ENCODE assay signal across 21 mouse cellular contexts in the genomic region with DNA sequence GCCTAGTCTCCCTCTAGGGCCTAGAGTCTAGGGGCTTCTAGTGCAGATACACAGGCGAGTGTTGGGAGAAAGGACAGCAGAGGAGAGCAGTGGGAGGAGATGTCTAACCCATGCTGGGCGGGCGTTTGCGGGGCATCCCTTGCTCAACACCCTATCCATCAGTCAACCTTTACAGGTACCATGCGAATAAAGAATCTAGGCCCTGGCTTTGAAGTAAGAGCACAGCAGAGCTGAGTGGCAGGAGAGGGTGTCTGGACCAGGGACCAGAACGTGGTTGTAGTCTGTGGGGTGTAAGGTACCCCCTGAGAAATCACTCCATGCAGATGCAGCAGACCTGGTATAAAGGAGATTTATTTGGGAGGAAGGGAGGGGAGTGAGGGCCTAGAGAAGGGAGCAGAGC. TPM values are rescaled to one million over a fixed set of nuclear protein-coding genes. Genes with fewer than 3 reads are reported as not detected.
DNase-seq lines count a peak whose midpoint lies in the region; ATAC-seq and TF ChIP-seq lines count a peak whose summit lies in the region.
"Had no signal": no experiment of that assay in that cellular context is flagged by ENCODE, and none has a peak within 500 bp of the region (broad histone marks: within the 10 kb centered on the region; RNA-seq: fewer than 3 reads in every experiment).

No protein-coding gene starts in this region.

- TF ChIP-seq CTCF in intestine, postnatal 0 days (IDR thresholded peaks at IDR 0.05; ENCODE audit: low read depth): no peak

- H3K9me3 ChIP-seq in intestine, embryonic 14.5 days (ENCODE audit: control insufficient read depth, low read length): no peaks in the 10 kb centered on the region
- no peaks in the 10 kb centered on the region for H3K9me3 ChIP-seq in intestine, postnatal 0 days (ENCODE audit: control insufficient read depth)
- no peaks in the 10 kb centered on the region for H3K9me3 ChIP-seq in lung, embryonic 16.5 days (ENCODE audit: control insufficient read depth, low read length)
- H3K9me3 ChIP-seq in stomach, embryonic 16.5 days (replicated peaks; ENCODE audit: control insufficient read depth, low read length): no peaks in the 10 kb centered on the region
- H3K9me3 ChIP-seq: forebrain, embryonic 15.5 days; hindbrain, embryonic 12.5 days; neural tube, embryonic 15.5 days had no signal

- 76% methylated on average over 6 of the region's 6 CpGs for WGBS in intestine, embryonic 14.5 days
- WGBS in intestine, postnatal 0 days: 88% methylated on average over 6 of the region's 6 CpGs
- 71% methylated on average over 6 of the region's 6 CpGs for WGBS in lung, embryonic 16.5 days
- WGBS in stomach, embryonic 16.5 days: 83% methylated on average over 6 of the region's 6 CpGs

- no peak overlapping the region for H3K9ac ChIP-seq in intestine, embryonic 14.5 days (ENCODE audit: low read length)
- no peak overlapping the region for H3K9ac ChIP-seq in intestine, postnatal 0 days (ENCODE audit: low read depth, low read length)
- peak overlapping the region; percentile 56 for H3K9ac ChIP-seq in lung, embryonic 16.5 days (ENCODE audit: low read length)
- peak overlapping the region; percentile 70 for H3K9ac ChIP-seq in stomach, embryonic 16.5 days (ENCODE audit: low read length)
- H3K9ac ChIP-seq: forebrain, embryonic 15.5 days; hindbrain, embryonic 12.5 days; neural tube, embryonic 15.5 days had no signal

- intact Hi-C loops in heart, postnatal 36 days (cut with DNase I): no loop called here

- H3K36me3 ChIP-seq in intestine, embryonic 14.5 days (ENCODE audit: control insufficient read depth, insufficient read depth, low read length): no peaks in the 10 kb centered on the region
- H3K36me3 ChIP-seq in intestine, postnatal 0 days (ENCODE audit: control insufficient read depth, insufficient read depth): peaks cover 30% of the 10 kb centered on the region; the same call in 1 of the 2 replicates
- H3K36me3 ChIP-seq in lung, embryonic 16.5 days (ENCODE audit: control insufficient read depth, insufficient read depth, low read length): 0 out of 2 replicates have a peak, but pooled peaks cover 2% of the 10 kb centered on the region
- H3K36me3 ChIP-seq in stomach, embryonic 16.5 days (ENCODE audit: control insufficient read depth, insufficient read depth, low read length): no peaks in the 10 kb centered on the region
- H3K36me3 ChIP-seq: forebrain, embryonic 15.5 days; hindbrain, embryonic 12.5 days; neural tube, embryonic 15.5 days had no signal

- no peak for ATAC-seq in intestine, embryonic 14.5 days (replicated peaks; ENCODE audit: low FRiP score, low TSS enrichment, low read depth)
- no peak for ATAC-seq in intestine, postnatal 0 days
- no peak for ATAC-seq in lung, embryonic 16.5 days (ENCODE audit: low read depth)
- ATAC-seq in stomach, embryonic 16.5 days (ENCODE audit: insufficient read depth, low FRiP score): no peak
- ATAC-seq: forebrain, embryonic 15.5 days had no signal

- DNase-seq in heart, adult 11 months: peak; percentile 90
- no peak for DNase-seq in heart, postnatal 36 days
- no peak for DNase-seq in intestine, embryonic 14.5 days (ENCODE audit: low spot score)
- no peak for DNase-seq in lung, adult 18-20 months
- DNase-seq in retina, postnatal 1 day: no peak
- DNase-seq: cerebellum, adult 9-11 months; right cerebral cortex, adult 18-20 months had no signal

- 0 out of 2 replicates have a peak overlapping the region, but pooled peaks have one; percentile 49 for H3K4me2 ChIP-seq in intestine, embryonic 14.5 days (ENCODE audit: low read length)
- no peak overlapping the region for H3K4me2 ChIP-seq in intestine, postnatal 0 days (replicated peaks; ENCODE audit: low read depth)
- no peak overlapping the region for H3K4me2 ChIP-seq in lung, embryonic 16.5 days (ENCODE audit: low read depth, low read length)
- H3K4me2 ChIP-seq in stomach, embryonic 16.5 days (ENCODE audit: low read depth, low read length): no peak overlapping the region

- H3K27me3 ChIP-seq in intestine, embryonic 14.5 days (replicated peaks; ENCODE audit: control insufficient read depth, insufficient read depth, low read length): no peaks in the 10 kb centered on the region
- no peaks in the 10 kb centered on the region for H3K27me3 ChIP-seq in intestine, postnatal 0 days (replicated peaks; ENCODE audit: control insufficient read depth, insufficient read depth, low read length)
- H3K27me3 ChIP-seq in lung, embryonic 16.5 days (ENCODE audit: control insufficient read depth, insufficient read depth, low read depth, low read length): no peaks in the 10 kb centered on the region
- no peaks in the 10 kb centered on the region for H3K27me3 ChIP-seq in stomach, embryonic 16.5 days (ENCODE audit: control insufficient read depth, insufficient read depth, low read length)

- H3K27ac ChIP-seq in intestine, embryonic 14.5 days (ENCODE audit: low read depth): no peak overlapping the region
- no peak overlapping the region for H3K27ac ChIP-seq in intestine, postnatal 0 days (ENCODE audit: low read depth, low read length)
- H3K27ac ChIP-seq in lung, embryonic 16.5 days (ENCODE audit: low read length): peak overlapping the region; percentile 51
- no peak overlapping the region for H3K27ac ChIP-seq in stomach, embryonic 16.5 days (ENCODE audit: low read length)
- H3K27ac ChIP-seq: forebrain, embryonic 15.5 days; hindbrain, embryonic 12.5 days; left cerebral cortex, adult 2 months; neural tube, embryonic 15.5 days had no signal

- H3K4me1 ChIP-seq in intestine, embryonic 14.5 days (replicated peaks; ENCODE audit: control insufficient read depth, insufficient read depth, low read length): peaks cover 39% of the 10 kb centered on the region
- H3K4me1 ChIP-seq in intestine, postnatal 0 days (replicated peaks; ENCODE audit: control insufficient read depth, insufficient read depth, low read length): peaks cover 24% of the 10 kb centered on the region
- peaks cover 45% of the 10 kb centered on the region for H3K4me1 ChIP-seq in lung, embryonic 16.5 days (replicated peaks; ENCODE audit: control insufficient read depth, insufficient read depth, low read length)
- H3K4me1 ChIP-seq in stomach, embryonic 16.5 days (ENCODE audit: control insufficient read depth, insufficient read depth, low read length): peaks cover 42% of the 10 kb centered on the region

- H3K4me3 ChIP-seq in intestine, embryonic 14.5 days (ENCODE audit: low read depth, low read length): no peak overlapping the region
- H3K4me3 ChIP-seq in intestine, postnatal 0 days (ENCODE audit: low read depth, low read length): no peak overlapping the region
- H3K4me3 ChIP-seq in lung, embryonic 16.5 days (ENCODE audit: low read length): no peak overlapping the region
- no peak overlapping the region for H3K4me3 ChIP-seq in stomach, embryonic 16.5 days (replicated peaks; ENCODE audit: low read length)
- H3K4me3 ChIP-seq: erythroblast, embryonic 14.5 days; forebrain, embryonic 15.5 days; neural tube, embryonic 15.5 days had no signal

RNA-seq across cellular contexts. Expression of a gene that starts 10.8 kb away (rescaled TPM):
- 10 to 100 TPM; 55.2 to 76.8 TPM for total RNA-seq in heart, postnatal 36 days (2021)
- 27.0 and 39.6 TPM in 2 replicates for polyA plus RNA-seq in intestine, embryonic 14.5 days (2014; fragmentation: Nextera tagmentation; extraction: Ambion mirVana)
- 87.2 and 88.8 TPM in 2 replicates for polyA plus RNA-seq in intestine, postnatal 0 days (2015; fragmentation: Nextera tagmentation; extraction: Ambion mirVana)
- 73.3 and 81.6 TPM in 2 replicates for polyA plus RNA-seq in lung, embryonic 16.5 days (2015; fragmentation: Nextera tagmentation; extraction: Ambion mirVana)
- 62.7 and 77.6 TPM in 2 replicates for polyA plus RNA-seq in stomach, embryonic 16.5 days (2015; fragmentation: Nextera tagmentation; extraction: Ambion mirVana)
- total RNA-seq: CH12.LX had no signal

RNA-seq across cellular contexts. Expression of a gene that starts 25.0 kb away (rescaled TPM):
- not detected for total RNA-seq in heart, postnatal 36 days (2021)
- polyA plus RNA-seq in intestine, embryonic 14.5 days (2014; fragmentation: Nextera tagmentation; extraction: Ambion mirVana): 0.15 TPM in 1 of 2 replicates, not detected in the other
- 0.81 and 0.91 TPM in 2 replicates for polyA plus RNA-seq in intestine, postnatal 0 days (2015; fragmentation: Nextera tagmentation; extraction: Ambion mirVana)
- polyA plus RNA-seq in lung, embryonic 16.5 days (2015; fragmentation: Nextera tagmentation; extraction: Ambion mirVana): 0.34 and 0.40 TPM in 2 replicates
- polyA plus RNA-seq in stomach, embryonic 16.5 days (2015; fragmentation: Nextera tagmentation; extraction: Ambion mirVana): 0.29 and 0.49 TPM in 2 replicates
- total RNA-seq: CH12.LX; gastrocnemius, adult 18-20 months had no signal
- polyA plus RNA-seq: erythroblast, embryonic 14.5 days had no signal

RNA-seq across cellular contexts. Expression of a gene that starts 58.1 kb away (rescaled TPM):
- total RNA-seq in heart, postnatal 36 days (2021): not detected
- polyA plus RNA-seq in intestine, embryonic 14.5 days (2014; fragmentation: Nextera tagmentation; extraction: Ambion mirVana): not detected in 2 replicates
- not detected in 2 replicates for polyA plus RNA-seq in intestine, postnatal 0 days (2015; fragmentation: Nextera tagmentation; extraction: Ambion mirVana)
- polyA plus RNA-seq in lung, embryonic 16.5 days (2015; fragmentation: Nextera tagmentation; extraction: Ambion mirVana): not detected in 2 replicates
- not detected in 2 replicates for polyA plus RNA-seq in stomach, embryonic 16.5 days (2015; fragmentation: Nextera tagmentation; extraction: Ambion mirVana)
- total RNA-seq: adrenal gland, postnatal 14 days; CH12.LX; gastrocnemius, adult 18-20 months; layer of hippocampus, adult 18-20 months; left cerebral cortex, adult 2 months had no signal
- polyA plus RNA-seq: erythroblast, embryonic 14.5 days; midbrain, embryonic 11.5 days; neural tube, embryonic 15.5 days; testis, adult 2 months had no signal

Comparison
In these comparisons a context has a peak if more than half of its experiments do, and no peak if none do; other contexts are left out.
1. H3K9ac ChIP-seq: peak in lung, embryonic 16.5 days (single experiment) and stomach, embryonic 16.5 days (single experiment); none in intestine, embryonic 14.5 days (single experiment) and intestine, postnatal 0 days (single experiment).